Mouse (Mus musculus) neural tube, embryonic 14.5 days (tissue): ENCODE data around the gene Rapgef3. TPM values are rescaled to one million over a fixed set of nuclear protein-coding genes. Genes with fewer than 3 reads are reported as not detected.

Experiments
- ATAC-seq: fragments of 200-750 bp; cut with Nextera tagmentation; 2 replicates; pipeline ENCODE4 v1.8.0; 2017; ENCODE audit warnings: low read depth, mild to moderate bottlenecking, moderate TSS enrichment, moderate library complexity
- H3K27ac ChIP-seq: fragments of 300-500 bp; sonication (generic); 2 replicates; pipeline ENCODE4 v1.5.1; 2014; ENCODE audit warnings: low read depth, mild to moderate bottlenecking, control low read depth, low read length, moderate library complexity, mixed read lengths
- H3K27me3 ChIP-seq: fragments of 300-500 bp; sonication (generic); 2 replicates; pipeline ENCODE4 v1.6.1; 2014; ENCODE audit warnings: low read length; ENCODE audit not compliant: control insufficient read depth, insufficient read depth
- H3K36me3 ChIP-seq: fragments of 300-500 bp; sonication (generic); 2 replicates; pipeline ENCODE4 v1.6.1; 2014; ENCODE audit warnings: low read length, mixed read lengths; ENCODE audit not compliant: control insufficient read depth, insufficient read depth
- H3K4me1 ChIP-seq: fragments of 300-500 bp; sonication (generic); 2 replicates; pipeline ENCODE4 v1.6.1; 2014; ENCODE audit warnings: low read length; ENCODE audit not compliant: control insufficient read depth, insufficient read depth
- H3K4me2 ChIP-seq: fragments of 300-500 bp; sonication (generic); 2 replicates; pipeline ENCODE4 v1.6.1; 2014; ENCODE audit warnings: mild to moderate bottlenecking, low read depth, low read length, control low read depth
- H3K4me3 ChIP-seq: fragments of 300-500 bp; sonication (generic); 2 replicates; pipeline ENCODE4 v1.5.1; 2014; ENCODE audit warnings: low read depth, low read length, control low read depth, mixed read lengths
- H3K9ac ChIP-seq: fragments of 300-500 bp; sonication (generic); replicated peaks from 2 replicates; pipeline ENCODE4 v1.6.1; 2014; ENCODE audit warnings: low read depth, mild to moderate bottlenecking, control low read depth, low read length, mixed read lengths
- H3K9me3 ChIP-seq: fragments of 300-500 bp; sonication (generic); 2 replicates; pipeline ENCODE4 v1.6.1; 2016; ENCODE audit warnings: low read length; ENCODE audit not compliant: control insufficient read depth
- WGBS: fragments of 180-500 bp; shearing (Covaris S2); extraction: QIAGEN DNeasy Blood & Tissue Kit; methylation state at CpG from one replicate; pipeline ENCODE4 v1.1.7; 2014; 5-methylcytosine and 5-hydroxymethylcytosine counted together
- polyA plus RNA-seq: library from polyadenylated mRNA; unstranded; fragments of >200 nt; fragmentation: Nextera tagmentation; extraction: Ambion mirVana; gene quantifications from 2 replicates; pipeline ENCODE4 v1.2.1, GENCODE M21; 2014

The Rapgef3 gene
- polyA plus RNA-seq, 1 experiment from 2014 or later, result 6.7 TPM

DNA sequence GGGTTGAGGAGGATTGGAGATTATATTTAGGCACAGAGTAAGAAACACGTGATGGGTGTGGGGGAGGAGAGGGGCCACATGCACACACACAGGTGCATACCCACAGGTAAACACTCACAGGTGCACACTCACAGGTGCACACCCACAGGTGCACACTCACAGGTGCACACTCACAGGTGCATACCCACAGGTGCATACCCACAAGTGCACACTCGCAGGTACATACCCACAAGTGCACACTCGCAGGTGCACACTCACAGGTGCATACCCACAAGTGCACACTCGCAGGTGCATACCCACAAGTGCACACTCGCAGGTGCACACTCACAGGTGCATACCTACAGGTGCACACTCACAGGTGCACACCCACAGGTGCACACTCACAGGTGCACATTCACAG lies 42.6 kb upstream of the Rapgef3 start:
- WGBS, result 96% methylated on average over 5 of the region's 5 CpGs
- H3K36me3 ChIP-seq, result peaks cover 24% of the 10 kb centered on the region
- no peaks in the 10 kb centered on the region for H3K27me3 ChIP-seq

DNA sequence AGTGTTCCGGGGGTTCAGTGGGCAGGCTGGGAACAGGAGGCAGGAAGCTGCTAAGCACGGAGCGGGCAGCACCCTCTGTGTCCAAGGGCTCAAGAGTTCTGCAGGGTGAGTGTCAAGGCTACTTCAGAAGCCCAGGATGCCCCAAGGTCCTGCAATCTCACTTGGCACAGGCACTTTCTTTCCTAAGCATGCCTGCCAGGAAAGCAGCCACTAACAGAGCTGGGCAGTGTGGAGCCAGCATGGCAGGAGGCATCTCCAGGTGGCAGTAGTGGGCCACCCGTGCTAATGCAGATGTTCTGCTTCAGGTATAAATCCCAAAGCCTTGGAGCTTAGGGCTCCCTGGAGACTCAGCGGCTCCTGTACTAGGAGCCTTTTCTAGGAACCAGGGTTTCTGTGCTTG lies 42.2 kb upstream of the Rapgef3 start:
- Histone ChIP-seq H3K4me3 (no peak overlapping the region), H3K4me2 (no peak overlapping the region), H3K27ac (no peak overlapping the region), H3K9me3 (no peaks in the 10 kb centered on the region), H3K4me1 (peaks cover 26% of the 10 kb centered on the region), H3K9ac (no peak overlapping the region), H3K27me3 (no peaks in the 10 kb centered on the region), H3K36me3 (peaks cover 26% of the 10 kb centered on the region)
- ATAC-seq, result no peak
- 84% methylated on average over 5 of the region's 5 CpGs for WGBS

More for the DNA sequence above, 42.6 kb upstream of the Rapgef3 start:
- no peak for ATAC-seq
- no peak overlapping the region for H3K4me3 ChIP-seq
- H3K27ac ChIP-seq, result no peak overlapping the region
- H3K4me2 ChIP-seq, result no peak overlapping the region
- no peak overlapping the region for H3K9ac ChIP-seq
- peaks cover 26% of the 10 kb centered on the region for H3K4me1 ChIP-seq
- no peaks in the 10 kb centered on the region for H3K9me3 ChIP-seq

DNA sequence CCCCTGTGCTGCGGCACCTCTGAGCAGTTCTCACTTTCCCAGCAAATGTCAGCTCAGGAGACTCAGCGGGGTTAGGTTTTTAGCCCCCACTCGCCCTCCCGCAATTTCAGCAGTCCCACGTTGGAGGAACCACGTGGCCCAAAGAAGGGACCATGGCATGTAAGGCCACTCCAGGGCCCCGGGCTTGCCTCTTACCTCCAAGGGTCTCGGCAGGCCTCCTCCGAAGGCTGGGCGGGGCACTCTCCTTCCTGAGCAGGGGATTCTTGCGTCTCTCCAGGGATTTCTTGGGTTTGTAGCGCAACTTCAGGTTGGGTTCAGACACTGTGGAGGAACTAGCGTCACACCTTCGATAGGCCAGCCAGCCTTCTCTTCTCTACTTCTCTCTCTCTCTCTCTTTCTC lies 41.4 kb upstream of the Rapgef3 start:
- Histone ChIP-seq H3K27me3 (no peaks in the 10 kb centered on the region), H3K4me2 (no peak overlapping the region), H3K9ac (no peak overlapping the region), H3K4me3 (no peak overlapping the region), H3K27ac (no peak overlapping the region), H3K36me3 (peaks cover 26% of the 10 kb centered on the region), H3K4me1 (peaks cover 23% of the 10 kb centered on the region), H3K9me3 (no peaks in the 10 kb centered on the region)
- ATAC-seq, result no peak
- 85% methylated on average over 14 of the region's 14 CpGs for WGBS

DNA sequence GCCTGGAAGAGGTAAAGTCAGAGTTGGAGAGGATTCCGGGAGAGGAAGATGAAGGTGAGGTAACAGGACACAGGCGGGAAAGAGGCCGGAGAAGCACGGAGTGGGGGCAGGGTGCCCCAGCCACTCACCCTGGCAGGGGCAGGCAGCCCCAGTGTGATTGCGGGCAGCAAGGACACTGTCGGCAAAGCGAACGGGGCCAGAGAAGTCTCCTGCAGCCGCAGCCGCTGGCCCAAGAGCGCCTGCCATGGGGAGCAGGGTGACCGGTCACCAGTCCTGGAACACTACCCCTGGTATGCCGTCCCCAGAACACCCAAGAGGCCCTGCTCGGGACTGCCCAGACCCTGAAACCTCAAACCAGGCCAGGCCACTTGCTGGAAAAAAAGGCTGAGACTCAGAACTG lies 40.8 kb upstream of the Rapgef3 start:
- 88% methylated on average over 14 of the region's 14 CpGs for WGBS
- Histone ChIP-seq H3K9ac (no peak overlapping the region), H3K36me3 (peaks cover 26% of the 10 kb centered on the region), H3K27me3 (no peaks in the 10 kb centered on the region), H3K4me3 (no peak overlapping the region), H3K9me3 (no peaks in the 10 kb centered on the region), H3K4me1 (peaks cover 18% of the 10 kb centered on the region), H3K4me2 (no peak overlapping the region), H3K27ac (no peak overlapping the region)
- no peak for ATAC-seq

DNA sequence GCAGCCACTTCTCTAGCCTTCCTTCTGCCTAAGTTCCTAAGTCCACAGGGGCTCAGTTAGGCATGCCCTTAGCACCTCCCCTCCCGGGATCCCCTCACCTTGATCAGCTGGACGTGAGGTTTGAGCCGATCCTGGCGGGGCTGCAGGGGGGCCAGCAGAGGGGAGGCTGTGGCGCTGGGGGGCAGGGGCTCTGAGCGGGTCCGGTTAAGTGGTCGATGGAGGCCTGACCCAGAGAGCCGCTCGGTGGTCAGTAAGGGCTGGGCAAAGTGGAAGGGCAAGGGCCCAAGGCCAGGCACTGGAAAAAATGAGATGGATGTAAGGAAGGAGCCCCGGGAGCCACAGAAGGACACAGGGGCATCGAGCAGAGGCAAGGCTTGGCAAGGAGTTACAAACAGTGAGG lies 40.1 kb upstream of the Rapgef3 start:
- peaks cover 26% of the 10 kb centered on the region for H3K36me3 ChIP-seq
- WGBS, result 82% methylated on average over 12 of the region's 12 CpGs
- no peaks in the 10 kb centered on the region for H3K9me3 ChIP-seq
- no peaks in the 10 kb centered on the region for H3K27me3 ChIP-seq
- H3K4me1 ChIP-seq, result peaks cover 11% of the 10 kb centered on the region
- no peak overlapping the region for H3K27ac ChIP-seq
- ATAC-seq, result no peak
- no peak overlapping the region for H3K4me2 ChIP-seq
- no peak overlapping the region for H3K4me3 ChIP-seq
- no peak overlapping the region for H3K9ac ChIP-seq

DNA sequence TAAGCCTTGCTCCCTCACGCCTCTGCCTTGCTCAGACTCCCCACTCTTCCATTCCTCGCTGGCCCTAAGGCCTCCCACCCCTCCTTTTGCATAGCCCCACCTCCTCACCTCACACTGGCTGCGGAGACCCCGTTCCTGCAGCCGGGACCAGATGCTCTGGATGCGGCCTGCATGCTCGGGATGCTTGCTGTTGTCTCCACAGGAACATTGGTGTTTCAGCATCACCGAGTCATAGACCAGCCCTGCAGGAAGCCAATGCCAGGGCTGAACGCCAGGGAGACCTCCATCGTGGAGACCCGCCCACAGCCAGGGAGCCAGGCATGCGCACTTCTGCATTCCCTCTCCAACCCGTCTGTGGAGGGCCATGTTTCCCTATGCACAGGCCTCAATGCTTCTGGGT lies 34.8 kb upstream of the Rapgef3 start:
- WGBS, result 11% methylated on average over 13 of the region's 13 CpGs
- H3K4me1 ChIP-seq, result 0 out of 2 replicates have a peak, but pooled peaks cover 2% of the 10 kb centered on the region
- peaks cover 32% of the 10 kb centered on the region for H3K36me3 ChIP-seq

DNA sequence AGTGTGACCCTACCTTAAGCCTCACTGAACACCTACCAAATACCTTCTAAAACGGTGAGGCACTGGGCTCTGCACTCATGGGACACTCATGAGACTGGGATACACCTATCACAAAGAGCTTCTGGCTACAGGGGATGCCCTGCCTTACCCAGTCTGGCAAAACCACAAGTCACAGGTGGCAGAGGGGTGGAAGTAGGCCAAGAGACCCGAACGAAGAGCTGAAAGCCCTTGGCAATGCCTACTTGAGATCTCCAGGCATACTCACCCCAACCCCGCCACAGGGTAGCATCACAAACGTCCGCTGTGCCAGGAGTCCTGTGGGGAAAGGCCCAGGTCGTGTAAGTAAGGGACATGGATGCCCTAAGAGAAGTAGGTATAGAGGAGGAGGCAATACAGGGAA lies 34.0 kb upstream of the Rapgef3 start:
- Histone ChIP-seq H3K27ac (no peak overlapping the region), H3K27me3 (no peaks in the 10 kb centered on the region), H3K9me3 (no peaks in the 10 kb centered on the region), H3K4me2 (no peak overlapping the region), H3K9ac (no peak overlapping the region), H3K4me1 (0 out of 2 replicates have a peak, but pooled peaks cover 2% of the 10 kb centered on the region), H3K36me3 (peaks cover 27% of the 10 kb centered on the region), H3K4me3 (no peak overlapping the region)
- WGBS, result 80% methylated on average over 7 of the region's 7 CpGs
- no peak for ATAC-seq

More for the DNA sequence above, 34.8 kb upstream of the Rapgef3 start:
- ATAC-seq, result peak; percentile 77; the same call in 1 of the 2 replicates
- peak overlapping the region; percentile 32 for H3K4me2 ChIP-seq
- 0 out of 2 replicates have a peak overlapping the region, but pooled peaks have one; percentile 28 for H3K9ac ChIP-seq
- H3K27me3 ChIP-seq, result no peaks in the 10 kb centered on the region
- H3K4me3 ChIP-seq, result peak overlapping the region; percentile 10; the same call in 1 of the 2 replicates
- no peaks in the 10 kb centered on the region for H3K9me3 ChIP-seq
- H3K27ac ChIP-seq, result peak overlapping the region; percentile 67

DNA sequence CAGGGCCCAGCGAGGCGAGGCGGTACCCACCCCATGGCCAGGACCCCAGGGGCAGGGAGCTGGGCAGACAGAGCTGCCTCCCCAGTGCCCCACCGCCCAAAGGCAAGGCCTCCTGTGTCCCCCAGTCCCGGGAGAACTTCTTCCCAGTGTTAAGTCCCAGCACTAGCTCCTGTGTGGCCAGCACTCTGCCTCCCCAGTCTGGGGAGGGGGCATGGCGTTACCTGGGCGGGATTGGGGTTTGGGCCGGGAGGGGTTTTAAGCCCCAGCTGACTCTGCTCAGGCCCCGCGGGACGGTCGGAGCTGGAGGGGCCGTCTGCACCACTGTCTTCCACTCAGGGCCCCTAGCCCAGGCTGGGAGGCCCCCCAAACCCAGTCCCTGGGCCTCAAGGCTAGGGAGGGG lies 33.1 kb upstream of the Rapgef3 start:
- H3K27ac ChIP-seq, result no peak overlapping the region
- WGBS, result 91% methylated on average over 13 of the region's 13 CpGs
- H3K27me3 ChIP-seq, result no peaks in the 10 kb centered on the region
- peaks cover 27% of the 10 kb centered on the region for H3K36me3 ChIP-seq
- H3K4me3 ChIP-seq, result no peak overlapping the region
- ATAC-seq, result no peak
- H3K9me3 ChIP-seq, result no peaks in the 10 kb centered on the region
- no peak overlapping the region for H3K9ac ChIP-seq
- 0 out of 2 replicates have a peak, but pooled peaks cover 2% of the 10 kb centered on the region for H3K4me1 ChIP-seq
- H3K4me2 ChIP-seq, result no peak overlapping the region

DNA sequence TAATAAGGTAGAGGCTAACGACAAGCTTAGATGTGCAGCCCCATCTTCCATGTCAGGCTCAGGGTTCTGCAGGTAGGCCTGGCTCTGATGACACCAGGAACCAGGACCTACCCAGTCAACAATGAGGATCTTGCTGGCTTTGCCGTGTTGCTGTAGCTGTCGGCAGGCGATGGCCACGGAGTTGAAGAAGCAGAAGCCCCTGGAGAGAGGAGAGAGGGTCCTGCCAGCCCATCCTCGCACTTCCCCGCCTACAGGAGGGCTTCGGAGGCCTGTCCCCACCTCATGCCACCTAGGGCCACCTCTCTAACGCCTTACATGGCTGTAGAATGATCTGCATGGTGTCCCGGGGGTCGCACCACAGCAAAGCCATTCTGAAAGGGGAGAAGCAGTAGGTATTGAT lies 31.7 kb upstream of the Rapgef3 start:
- Histone ChIP-seq H3K9ac (no peak overlapping the region), H3K4me3 (no peak overlapping the region), H3K4me2 (no peak overlapping the region), H3K4me1 (0 out of 2 replicates have a peak, but pooled peaks cover 2% of the 10 kb centered on the region), H3K36me3 (peaks cover 32% of the 10 kb centered on the region), H3K9me3 (no peaks in the 10 kb centered on the region), H3K27me3 (no peaks in the 10 kb centered on the region), H3K27ac (no peak overlapping the region)
- ATAC-seq, result no peak
- WGBS, result 90% methylated on average over 11 of the region's 11 CpGs
